Mouse (Mus musculus): ENCODE data around the gene Irx3.

Irx3 gene

DNA sequence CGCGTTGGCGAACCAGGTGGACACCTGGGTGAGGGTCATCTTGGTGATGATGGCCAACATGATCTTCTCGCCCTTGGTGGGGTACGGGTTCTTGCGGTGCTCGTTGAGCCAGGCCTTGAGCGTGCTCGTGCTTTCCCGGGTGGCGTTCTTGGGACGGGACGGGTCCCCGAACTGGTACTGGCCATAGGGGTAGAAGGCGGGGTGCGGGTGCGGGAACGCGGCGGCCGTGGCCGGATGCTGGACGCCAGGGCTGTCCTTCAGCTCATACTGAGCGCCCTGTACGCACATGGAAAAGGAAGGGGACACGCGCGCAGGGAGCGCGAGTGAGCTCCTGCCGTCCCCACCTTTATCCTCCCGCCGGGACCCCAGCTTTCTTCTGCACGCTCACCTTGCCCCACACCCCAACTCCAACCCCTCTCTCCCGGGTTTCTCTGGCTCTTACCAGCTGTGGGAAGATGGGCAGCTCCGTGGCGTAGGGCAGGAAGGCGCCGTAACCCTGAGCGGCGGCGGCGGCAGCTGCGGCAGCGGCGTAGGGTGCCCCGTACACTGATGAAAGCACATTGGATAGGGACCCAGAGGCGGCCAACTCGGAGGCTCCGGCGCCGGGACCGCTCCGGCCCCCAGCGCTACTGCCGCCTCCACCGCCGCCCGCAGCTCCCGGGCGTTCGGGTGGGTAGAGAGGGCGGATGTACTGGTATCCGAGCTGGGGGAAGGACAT lies 1.2 kb downstream of the Irx3 start:
- DNase-seq: no peak

DNA sequence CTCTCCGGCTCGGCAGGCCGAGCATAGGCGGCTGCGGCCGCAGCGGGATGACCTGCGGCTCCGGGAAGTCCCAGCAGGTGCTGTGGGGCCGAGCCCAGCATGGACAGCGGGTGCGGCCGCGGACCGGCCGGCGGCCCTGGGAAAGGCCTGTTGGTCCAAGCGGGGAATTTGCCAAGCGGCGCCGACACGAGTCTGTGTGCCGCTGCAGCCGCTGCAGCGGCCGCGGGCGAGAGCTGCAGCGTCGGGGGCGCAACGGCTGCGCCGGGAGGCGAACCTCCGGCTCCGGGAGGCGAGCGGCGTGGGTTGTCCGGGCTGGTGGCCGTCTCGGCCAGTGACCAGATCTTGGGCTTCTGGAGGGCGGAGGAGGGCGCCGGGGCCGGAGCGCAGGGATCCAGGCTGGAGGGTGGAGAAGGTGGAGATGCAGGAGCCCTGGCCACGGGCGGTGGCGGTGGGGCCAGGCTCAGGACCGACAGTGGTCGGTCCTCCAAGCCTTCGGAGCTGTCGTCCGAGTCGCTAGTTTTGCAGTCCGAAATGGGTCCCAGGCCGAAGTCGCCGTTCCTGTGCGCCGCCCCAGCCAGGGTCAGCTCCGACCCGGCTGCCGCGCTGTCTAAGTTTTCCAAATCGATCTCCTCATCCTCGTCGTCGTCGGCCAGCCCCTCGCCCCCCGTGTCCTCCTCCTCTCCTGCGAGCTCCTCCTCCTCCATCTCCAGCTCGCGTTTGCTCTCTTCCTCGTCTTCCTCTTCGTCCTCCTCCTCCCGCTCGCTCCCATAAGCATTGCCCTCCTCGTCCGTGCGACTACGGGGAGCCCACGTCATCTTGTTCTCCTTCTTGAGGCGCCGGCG lies 2.0 kb downstream of the Irx3 start:
- DNase-seq: no peak

DNA sequence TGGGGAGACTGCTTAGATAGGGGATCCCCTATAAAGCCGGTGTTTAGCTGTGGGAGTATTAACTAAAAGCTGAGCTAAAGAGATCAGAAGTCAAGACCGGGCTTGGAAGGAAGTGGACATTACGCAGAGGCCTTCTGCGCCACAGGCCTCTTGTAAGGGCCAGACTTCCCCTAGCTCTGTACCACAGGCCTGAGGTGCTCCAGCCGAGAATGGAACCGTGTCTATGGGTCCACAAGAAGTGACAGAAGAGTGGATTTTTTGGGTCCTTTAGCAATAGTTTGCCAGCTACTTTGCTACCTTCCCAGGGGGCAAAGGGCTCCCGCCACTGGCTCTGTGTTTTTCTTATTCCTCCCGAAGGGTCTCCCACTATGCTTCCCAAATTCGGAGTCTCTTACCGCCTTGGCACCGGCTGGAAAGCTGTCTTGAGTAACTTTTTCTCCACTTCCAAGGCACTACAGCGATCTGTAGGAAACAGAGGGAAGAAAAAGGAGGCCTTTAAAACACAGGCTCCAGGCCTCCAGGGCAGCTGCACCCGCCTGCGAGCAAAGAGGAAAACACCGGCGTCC lies 2.8 kb downstream of the Irx3 start:
- DNase-seq: no peak

DNA sequence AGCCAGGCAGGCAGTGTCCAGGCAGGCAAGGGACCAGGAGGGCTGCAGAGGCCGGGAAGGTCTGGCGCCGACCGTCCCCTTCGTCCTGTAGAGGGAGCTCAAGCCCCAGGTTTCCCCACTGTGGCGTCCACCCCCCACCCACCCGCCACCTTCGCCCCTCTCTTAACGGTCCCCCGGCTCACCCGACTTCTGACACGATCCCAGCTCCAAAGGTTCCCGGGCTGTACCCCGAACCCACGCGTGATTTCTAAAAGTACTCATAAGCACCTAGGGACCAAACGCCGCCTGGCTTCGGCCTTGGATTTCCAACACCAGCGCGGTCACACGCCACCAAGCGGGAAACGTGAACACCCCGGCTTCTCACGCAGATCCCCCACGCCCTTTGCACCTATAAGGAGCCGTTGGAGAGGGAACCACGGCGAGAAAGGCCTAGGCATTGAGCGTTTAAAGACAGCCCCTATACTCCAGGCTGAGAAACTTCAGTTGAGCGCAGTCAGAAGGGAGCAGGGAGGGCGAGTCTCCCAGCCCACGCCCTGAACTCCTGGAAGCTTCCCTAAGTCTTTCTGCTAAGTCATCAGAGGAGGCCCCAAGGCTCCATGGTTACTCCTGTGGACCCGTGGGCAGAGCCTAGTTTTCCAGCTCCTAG lies 4.1 kb downstream of the Irx3 start:
- peak; percentile 60 for DNase-seq

DNA sequence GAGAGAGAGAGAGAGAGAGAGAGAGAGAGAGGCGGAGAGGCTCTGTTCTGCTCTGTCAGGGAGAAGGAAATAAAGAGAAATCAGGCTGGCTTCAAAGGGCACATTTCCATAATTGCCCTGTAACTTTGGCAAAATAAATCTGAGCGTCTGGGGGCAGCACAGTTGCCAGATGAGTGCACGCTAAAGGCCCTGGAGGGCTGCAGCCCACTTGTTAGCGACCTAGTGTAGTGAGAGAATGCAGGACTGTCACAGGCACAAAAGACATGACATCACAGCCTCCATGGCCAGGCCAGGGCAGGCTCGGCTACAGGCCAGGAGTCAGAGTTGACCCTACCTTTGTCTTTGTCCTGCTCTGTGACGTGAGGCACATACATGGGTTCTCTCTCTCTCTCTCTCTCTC lies 8.0 kb downstream of the Irx3 start:
- DNase-seq: no peak

DNA sequence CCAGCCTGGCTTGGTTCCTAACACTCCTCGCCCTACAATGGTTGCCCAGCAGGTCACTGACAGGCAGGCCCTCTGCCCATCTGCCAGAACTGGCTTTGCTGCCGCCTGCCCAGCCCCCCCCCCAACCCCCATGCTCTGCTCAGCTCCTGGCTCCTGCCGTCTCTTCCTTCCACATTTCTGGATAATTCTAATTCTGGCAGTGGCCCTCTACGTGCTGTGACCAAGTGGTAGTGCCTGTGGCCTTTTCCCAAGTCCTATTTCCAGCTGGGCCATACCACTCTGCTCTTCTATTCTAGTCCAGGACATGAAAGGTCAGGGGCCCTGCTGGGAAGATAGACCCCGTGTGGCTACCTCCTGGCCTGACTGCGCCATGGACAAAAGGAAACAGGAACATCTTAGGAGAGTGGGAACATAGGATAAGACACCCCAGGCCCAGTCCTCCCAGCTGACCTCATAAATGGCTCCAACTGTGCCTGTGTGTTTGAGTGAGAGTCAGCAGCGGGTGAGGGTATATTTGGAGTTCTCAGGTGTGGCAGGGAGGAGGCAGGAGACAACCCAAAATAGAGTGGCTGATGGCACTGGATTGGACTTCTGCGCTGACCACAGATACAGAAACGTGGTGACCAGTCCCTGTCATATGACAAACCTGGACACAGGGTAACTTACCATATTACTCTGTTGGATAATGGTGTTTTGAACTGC lies 14.5 kb downstream of the Irx3 start:
- no peak for DNase-seq

DNA sequence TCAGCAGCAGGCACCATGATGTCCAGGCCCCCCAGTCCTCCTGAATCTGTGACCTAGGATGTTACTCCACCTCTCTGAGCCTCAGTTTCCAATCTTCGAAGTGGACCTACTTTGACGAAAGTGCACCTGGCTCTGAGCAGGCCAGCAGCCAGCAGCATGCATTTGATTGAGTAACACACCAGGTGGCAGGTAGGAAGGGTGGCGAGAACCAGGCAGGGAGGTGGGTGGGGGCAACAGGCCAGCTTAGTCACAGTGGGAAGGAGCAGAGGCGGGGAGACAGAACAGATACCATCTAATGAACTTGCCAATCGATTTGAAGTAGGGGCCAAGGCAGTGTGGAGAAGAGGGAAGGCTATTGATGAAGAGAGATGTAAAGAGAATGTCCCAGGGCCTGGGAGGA lies 18.9 kb downstream of the Irx3 start:
- DNase-seq: no peak

DNA sequence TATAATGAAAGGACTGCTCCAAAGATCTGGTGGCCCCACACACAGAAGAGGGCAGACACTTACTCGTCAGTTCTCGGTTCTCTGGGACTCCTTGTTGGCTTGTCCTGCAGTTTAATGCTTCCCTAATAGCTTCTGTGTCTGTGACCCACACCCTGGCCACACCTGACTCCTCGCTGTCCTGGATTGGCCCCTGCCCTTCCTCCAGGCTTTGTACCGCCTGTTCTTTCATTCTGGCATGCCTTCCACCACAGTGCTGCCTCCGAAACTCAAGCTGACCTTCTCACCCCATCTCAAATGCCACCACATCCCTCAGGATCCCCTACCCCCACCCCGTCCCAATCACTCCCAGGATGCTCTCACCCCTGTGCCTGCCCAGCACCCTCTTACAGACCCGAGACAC lies 19.7 kb downstream of the Irx3 start:
- peak; percentile 10 for DNase-seq

DNA sequence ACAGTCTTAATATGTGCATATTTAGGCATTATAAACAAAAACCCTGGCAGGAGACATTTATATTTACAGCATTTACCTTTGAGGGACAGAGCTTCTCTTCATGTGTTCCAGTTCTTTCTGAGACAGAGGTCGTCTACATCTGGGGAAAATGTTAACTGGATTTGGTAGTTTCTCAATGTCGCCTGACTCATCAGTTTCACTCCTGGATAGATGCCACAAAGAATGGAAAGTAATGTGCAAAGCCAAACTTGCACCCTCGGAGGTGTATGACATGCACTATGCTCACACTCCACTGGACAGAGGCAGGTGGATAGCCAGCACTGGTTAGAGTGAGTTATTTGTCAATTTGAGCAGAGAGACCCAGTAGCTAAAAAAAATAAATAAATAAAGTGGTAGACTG lies 21.2 kb downstream of the Irx3 start:
- DNase-seq: no peak

DNA sequence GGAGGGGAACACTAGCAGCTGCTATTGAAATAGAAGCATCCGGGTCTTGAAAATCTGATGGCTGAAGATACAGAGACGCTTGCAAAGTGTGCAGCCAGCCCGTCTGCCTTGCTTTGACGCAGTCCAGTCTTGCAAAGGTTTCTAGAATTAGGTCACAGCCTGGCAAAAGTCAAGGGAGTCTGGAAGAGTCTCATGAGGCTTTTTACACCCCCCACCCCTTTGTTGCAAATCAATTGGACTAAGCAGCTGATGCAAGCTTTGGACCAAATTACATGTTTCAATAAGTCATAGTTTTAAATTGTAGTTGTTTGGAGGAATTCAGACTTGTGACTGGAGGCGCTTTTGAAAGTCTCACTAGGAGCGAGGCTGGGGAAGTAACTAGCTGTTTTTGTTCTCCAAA lies 33.0 kb downstream of the Irx3 start:
- no peak for DNase-seq

DNA sequence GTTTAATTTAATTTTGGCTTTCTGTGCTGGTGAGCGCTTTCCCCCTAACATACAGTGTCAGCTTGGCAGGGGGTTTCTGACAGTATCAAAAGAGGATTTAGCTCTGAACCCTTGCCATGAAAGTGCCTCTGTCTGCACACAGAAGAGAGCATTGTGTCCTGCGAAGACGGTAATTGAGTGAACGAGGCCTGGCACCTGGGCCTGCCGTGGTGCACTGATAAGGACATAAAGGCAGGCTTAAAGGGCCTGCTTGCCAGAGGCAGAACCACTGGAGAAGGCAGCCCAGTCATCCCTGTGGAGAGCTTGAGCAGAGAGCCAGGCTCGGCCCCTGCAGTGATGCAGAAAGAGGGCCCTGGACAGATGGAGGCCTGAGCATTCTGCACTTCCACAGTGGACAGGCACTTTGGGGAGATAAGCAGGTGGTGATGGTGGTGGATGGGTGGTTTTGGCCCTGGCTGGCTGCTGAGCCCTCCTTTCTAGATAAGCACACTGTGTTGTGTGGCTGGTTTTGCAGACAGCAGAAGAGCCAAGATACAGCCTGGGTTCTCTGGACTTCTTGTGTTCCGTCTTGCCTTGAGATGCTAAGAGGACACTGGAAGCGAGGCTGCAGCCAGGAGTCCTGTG lies 36.3 kb downstream of the Irx3 start:
- DNase-seq: no peak

DNA sequence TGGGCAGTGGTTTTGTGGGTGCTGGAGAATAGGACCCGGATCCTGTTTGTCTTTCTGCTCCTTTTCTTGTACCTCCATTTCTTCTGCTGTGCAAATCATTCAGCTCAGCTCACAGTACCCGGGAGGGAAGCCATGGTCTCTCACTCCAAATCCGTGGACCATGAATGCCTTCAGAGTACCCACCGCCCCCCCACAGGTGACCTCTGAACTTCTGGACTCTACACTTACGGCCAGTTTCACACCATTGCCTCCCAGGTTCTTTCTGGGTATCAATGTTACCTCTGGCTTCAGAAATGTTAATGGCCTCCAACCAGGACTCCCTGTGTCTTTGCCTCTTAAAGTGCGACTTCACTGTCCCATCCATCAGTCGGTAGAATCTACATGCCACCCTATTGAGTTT lies 46.3 kb downstream of the Irx3 start:
- DNase-seq: peak; percentile 69

DNA sequence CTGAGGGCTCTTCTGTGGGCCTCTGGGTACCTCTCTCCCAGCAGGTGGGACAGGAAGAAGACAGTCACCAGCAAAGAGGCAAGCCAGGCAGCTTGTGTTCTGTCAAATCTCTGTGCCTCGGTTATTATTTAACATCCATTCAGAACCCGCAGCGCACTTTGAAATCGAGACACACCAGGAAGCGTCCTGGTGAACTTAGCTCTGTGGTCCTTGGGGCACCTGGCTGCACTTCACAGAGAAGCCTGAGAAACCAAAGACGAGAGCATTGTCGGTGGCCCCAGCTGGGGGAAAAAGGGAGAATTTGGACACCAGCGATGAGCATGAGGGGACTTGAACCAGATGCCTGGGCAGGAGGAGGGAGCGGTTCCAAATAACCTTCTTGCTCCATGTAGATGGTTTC lies 46.8 kb downstream of the Irx3 start:
- DNase-seq: peak; percentile 86

DNA sequence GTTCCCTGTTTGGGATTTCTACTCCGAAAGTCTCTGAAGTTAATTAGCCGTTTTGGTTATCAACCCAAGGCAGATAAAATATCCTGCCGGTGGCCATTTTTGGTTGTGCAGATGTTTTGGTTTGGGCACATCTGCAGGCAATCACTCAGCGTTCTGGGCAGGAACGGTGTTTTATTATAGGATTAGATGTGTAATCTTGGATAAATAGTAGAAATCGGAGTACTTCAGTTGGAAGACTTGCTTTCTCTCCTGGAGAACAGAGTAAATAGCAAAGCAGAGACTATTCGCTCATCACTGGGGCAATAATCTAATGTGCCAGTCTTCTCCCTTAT lies 51.1 kb downstream of the Irx3 start:
- no peak for DNase-seq

DNA sequence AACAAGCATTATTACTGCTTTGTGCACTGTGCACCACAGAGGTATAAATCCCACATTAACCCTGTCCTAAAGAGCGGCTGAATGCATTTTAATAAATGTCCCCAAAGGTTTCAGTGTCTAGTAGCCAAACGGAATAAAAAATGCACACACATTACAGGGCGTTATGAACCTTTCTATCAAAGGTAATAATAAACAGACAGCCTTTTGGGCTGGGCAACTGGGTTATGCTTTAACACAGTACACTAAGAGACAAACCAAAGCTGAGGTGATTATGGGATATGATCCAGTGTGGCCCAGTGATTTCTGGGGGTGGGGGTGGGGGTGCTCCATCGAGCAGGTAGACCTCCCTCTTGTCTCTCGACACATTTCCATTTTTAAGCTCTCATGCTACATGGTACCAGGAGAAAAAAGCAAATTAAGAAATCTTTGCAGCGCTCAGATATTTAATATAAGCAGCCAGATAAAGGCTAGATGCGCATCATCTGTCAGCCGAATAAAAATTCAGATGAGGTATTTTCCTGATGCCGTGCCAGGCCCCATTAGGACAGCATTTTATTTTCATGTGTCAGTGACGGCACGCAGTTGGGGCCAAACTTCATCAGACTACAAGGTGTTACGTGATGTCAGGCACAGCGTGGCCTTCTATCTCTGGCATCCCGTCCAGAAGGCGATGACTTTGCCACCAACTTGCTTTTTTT lies 51.6 kb downstream of the Irx3 start:
- DNase-seq: peak; percentile 7

DNA sequence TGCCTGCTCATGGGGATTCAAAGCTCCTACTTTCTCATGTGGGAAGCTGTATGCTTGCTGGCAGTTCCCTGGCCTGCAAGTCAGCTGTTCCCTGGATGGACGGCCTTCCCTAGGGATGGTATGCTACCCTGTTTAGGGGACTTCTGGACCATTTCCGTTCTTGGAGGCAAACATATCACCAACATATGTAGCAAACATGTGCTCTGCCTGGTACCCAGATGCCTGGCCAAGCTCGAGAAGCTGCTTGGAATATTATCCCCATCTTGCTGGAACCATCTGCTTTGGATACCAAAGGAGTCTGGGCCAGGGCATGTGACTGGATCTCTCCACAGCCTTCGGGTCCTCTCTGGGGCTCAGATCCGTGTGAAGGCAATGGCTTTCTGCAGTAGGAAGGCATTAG lies 52.5 kb downstream of the Irx3 start:
- no peak for DNase-seq

Measured in kidney, adult 11 months (tissue).